Mouse (Mus musculus) heart, postnatal 0 days (tissue): ENCODE measurements around the gene Olfr1502. TPM values are rescaled to one million over a fixed set of nuclear protein-coding genes. Genes with fewer than 3 reads are reported as not detected.
"Not testable (repeated sequence)": the region's sequence is repeated elsewhere in the genome, so short reads cannot be mapped to it uniquely, and the experiment has no call there.

Experiments used
- ATAC-seq: fragments of 200-750 bp; cut with Nextera tagmentation; 2 replicates; pipeline ENCODE4 v1.8.0; 2017; ENCODE audit warnings: low read depth, moderate number of reproducible peaks, moderate library complexity; ENCODE audit not compliant: insufficient read depth
- DNase-seq: peaks from one replicate; pipeline ENCODE4 v3.0.0-alpha.2; 2016; ENCODE audit warnings: low spot score
- H3K27ac ChIP-seq: fragments of 300-500 bp; sonication (generic); 2 replicates; pipeline ENCODE4 v1.5.1; 2014; ENCODE audit warnings: low read depth, mild to moderate bottlenecking
- H3K27me3 ChIP-seq: fragments of 300-500 bp; sonication (generic); 2 replicates; pipeline ENCODE4 v1.6.1; 2014; ENCODE audit warnings: low read length, mixed read lengths; ENCODE audit not compliant: control insufficient read depth, insufficient read depth
- H3K36me3 ChIP-seq: fragments of 300-500 bp; sonication (generic); replicated peaks from 2 replicates; pipeline ENCODE4 v1.6.1; 2014; ENCODE audit warnings: low read length, mixed read lengths; ENCODE audit not compliant: control insufficient read depth, insufficient read depth
- H3K4me1 ChIP-seq: fragments of 300-500 bp; sonication (generic); 2 replicates; pipeline ENCODE4 v1.6.1; 2014; ENCODE audit warnings: antibody characterized with exemption; ENCODE audit not compliant: control insufficient read depth, insufficient read depth
- H3K4me2 ChIP-seq: fragments of 300-500 bp; sonication (generic); 2 replicates; pipeline ENCODE4 v1.6.1; 2014; ENCODE audit warnings: low read depth, mild to moderate bottlenecking, low read length, moderate library complexity
- H3K4me3 ChIP-seq: fragments of 300-500 bp; sonication (generic); 2 replicates; pipeline ENCODE4 v1.5.1; 2014; ENCODE audit warnings: low read depth, low read length
- H3K9ac ChIP-seq: fragments of 300-500 bp; sonication (generic); replicated peaks from 2 replicates; pipeline ENCODE4 v1.6.1; 2014; ENCODE audit warnings: low read depth, low read length, mixed read lengths
- H3K9me3 ChIP-seq: fragments of 300-500 bp; sonication (generic); replicated peaks from 2 replicates; pipeline ENCODE4 v1.6.1; 2016; ENCODE audit warnings: low read length; ENCODE audit not compliant: control insufficient read depth
- CTCF ChIP-seq: IDR thresholded peaks from 2 replicates; pipeline ENCODE4 v1.5.1; 2016; ENCODE audit warnings: antibody characterized with exemption, control low read depth, low read depth
- EP300 ChIP-seq: IDR thresholded peaks from 2 replicates; pipeline ENCODE4 v1.6.1; 2016; ENCODE audit warnings: antibody characterized with exemption, low read depth
- WGBS: fragments of 180-500 bp; shearing (Covaris S2); extraction: QIAGEN DNeasy Blood & Tissue Kit; methylation state at CpG from one replicate; pipeline ENCODE4 v1.1.7; 2014; 5-methylcytosine and 5-hydroxymethylcytosine counted together
- polyA plus RNA-seq: library from polyadenylated mRNA; unstranded; fragments of >200 nt; fragmentation: Nextera tagmentation; extraction: Ambion mirVana; gene quantifications from 2 replicates; pipeline ENCODE4 v1.2.1, GENCODE M21; 2015
- total RNA-seq: library from RNA; depleted of rRNA; stranded (reverse); fragments of >200 nt; gene quantifications from 2 replicates; pipeline ENCODE4 v1.2.3, GENCODE M21; 2014; ENCODE audit warnings: low replicate concordance; rRNA removed

Gene Olfr1502
- total and polyA plus RNA-seq, 2 experiments from 2014 or later, result not detected

DNA sequence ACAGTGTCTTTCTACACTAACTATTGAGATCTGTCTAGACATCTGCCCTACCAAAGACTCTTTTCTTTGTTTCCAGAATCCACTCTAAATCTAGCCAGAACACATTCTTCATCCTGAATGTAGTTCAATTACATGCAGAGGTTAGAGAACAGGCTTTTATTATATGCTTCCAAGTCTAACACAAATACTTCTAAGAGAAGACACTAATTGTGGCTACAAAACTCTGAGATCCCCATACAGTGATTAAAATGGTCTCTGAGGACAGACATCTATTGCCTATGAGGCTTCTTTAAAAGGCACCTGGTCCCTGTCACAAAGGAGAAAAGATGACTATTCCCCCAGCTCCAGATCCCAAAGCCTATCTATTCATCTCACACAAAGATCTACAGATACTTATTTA is 31.2 kb upstream of the Olfr1502 start, which contains the start of gene Olfr1500:
Gene Olfr1500 (minus strand): TSS at position 101 of the 400 bp plus-strand sequence.
- DNase-seq (no peak), ATAC-seq (no peak)
- no peak within 1 kb of the TSS for H3K27ac ChIP-seq
- no peak within 1 kb of the TSS for H3K4me3 ChIP-seq
- no peaks in the 10 kb centered on the region for H3K27me3 ChIP-seq
- no peak within 1 kb of the TSS for H3K4me2 ChIP-seq
- no peaks in the 10 kb centered on the region for H3K9me3 ChIP-seq
- H3K36me3 ChIP-seq, result no peaks in the 10 kb centered on the region
- TF ChIP-seq CTCF (no peak), EP300 (no peak)
- H3K9ac ChIP-seq, result no peak within 1 kb of the TSS
- H3K4me1 ChIP-seq, result no peaks in the 10 kb centered on the region

DNA sequence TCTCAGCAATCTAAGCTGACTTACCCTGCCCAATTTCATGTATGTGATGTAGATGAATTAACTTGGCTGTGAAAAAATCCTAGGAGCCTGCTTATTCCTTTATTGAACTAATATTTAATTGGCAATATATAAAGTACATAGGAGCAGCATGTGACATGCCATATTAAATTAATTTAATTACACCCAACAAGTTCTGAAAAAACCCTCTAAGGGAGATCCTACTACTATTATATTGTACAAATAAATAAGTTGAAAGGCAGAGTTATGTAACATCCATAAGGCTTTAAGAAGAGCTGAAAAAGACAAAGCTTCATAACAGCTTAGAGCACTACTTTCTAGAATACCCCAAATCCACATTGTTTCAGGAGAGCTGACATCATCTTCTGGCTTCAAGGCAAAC is 11.0 kb upstream of the Olfr1502 start, which contains the start of gene Olfr1501:
Gene Olfr1501 (minus strand): TSS at position 101 of the 400 bp plus-strand sequence.
- H3K4me1 ChIP-seq, result not testable (repeated sequence)

DNA sequence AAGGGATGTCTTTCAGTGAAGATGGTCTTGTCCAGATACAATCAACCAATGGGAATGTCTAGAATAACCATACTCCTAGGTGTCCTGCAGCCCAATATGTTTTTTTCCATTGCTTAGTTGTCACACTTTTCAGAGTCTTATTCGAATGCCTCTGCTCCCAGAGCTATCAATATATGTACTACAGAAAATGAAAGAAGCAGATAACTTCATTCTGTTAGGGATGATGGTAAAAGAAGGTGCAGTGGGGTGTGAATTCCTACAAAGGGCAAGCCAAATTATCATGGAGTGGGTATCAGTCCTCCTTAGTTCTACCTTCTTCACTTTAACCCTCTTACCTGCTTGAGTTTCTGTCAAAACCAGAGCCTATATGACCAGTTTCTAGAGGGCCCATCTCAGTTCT is 36.2 kb downstream of the Olfr1502 start, which contains the start of gene Olfr1504:
Gene Olfr1504 (minus strand): TSS at position 101 of the 400 bp plus-strand sequence.
- Histone ChIP-seq H3K36me3 (no peaks in the 10 kb centered on the region), H3K9me3 (no peaks in the 10 kb centered on the region), H3K9ac (no peak within 1 kb of the TSS), H3K4me3 (no peak within 1 kb of the TSS), H3K27me3 (no peaks in the 10 kb centered on the region), H3K4me2 (no peak within 1 kb of the TSS), H3K27ac (no peak within 1 kb of the TSS), H3K4me1 (no peaks in the 10 kb centered on the region)
- no peak for TF ChIP-seq EP300
- TF ChIP-seq CTCF, result no peak
- ATAC-seq (no peak), DNase-seq (no peak)
- 33% methylated on average over 1 of the region's 1 CpGs for WGBS

More for the DNA sequence above, 11.0 kb upstream of the Olfr1502 start, which contains the start of gene Olfr1501:
- not testable (repeated sequence) for DNase-seq, H3K4me2 ChIP-seq, H3K27me3 ChIP-seq, H3K36me3 ChIP-seq, H3K4me3 ChIP-seq, H3K27ac ChIP-seq, H3K9ac ChIP-seq, ATAC-seq, H3K9me3 ChIP-seq

Other genes with a start within 250 kb of the Olfr1502 start
- not detected in 2 replicates for gene Olfr1487, start 244.4 kb upstream of the Olfr1502 start, total RNA-seq
- not detected in 2 replicates for gene Olfr1487, start 244.4 kb upstream of the Olfr1502 start, polyA plus RNA-seq
- gene Olfr1489, start 230.2 kb upstream of the Olfr1502 start, total RNA-seq, result not detected in 2 replicates
- gene Olfr1489, start 230.2 kb upstream of the Olfr1502 start, polyA plus RNA-seq, result not detected in 2 replicates
- gene Olfr1490, start 210.7 kb upstream of the Olfr1502 start, total RNA-seq, result not detected in 2 replicates
- not detected in 2 replicates for gene Olfr1490, start 210.7 kb upstream of the Olfr1502 start, polyA plus RNA-seq
- not detected in 2 replicates for gene Olfr1491, start 164.5 kb upstream of the Olfr1502 start, total RNA-seq
- gene Olfr1491, start 164.5 kb upstream of the Olfr1502 start, polyA plus RNA-seq, result not detected in 2 replicates
- gene Olfr1493-ps1, start 138.5 kb upstream of the Olfr1502 start, total RNA-seq, result not detected in 2 replicates
- gene Olfr1493-ps1, start 138.5 kb upstream of the Olfr1502 start, polyA plus RNA-seq, result not detected in 2 replicates
- not detected in 2 replicates for gene Olfr1494, start 122.1 kb upstream of the Olfr1502 start, total RNA-seq
- not detected in 2 replicates for gene Olfr1494, start 122.1 kb upstream of the Olfr1502 start, polyA plus RNA-seq
- not detected in 2 replicates for gene Olfr1495, start 97.2 kb upstream of the Olfr1502 start, total RNA-seq
- not detected in 2 replicates for gene Olfr1495, start 97.2 kb upstream of the Olfr1502 start, polyA plus RNA-seq
- gene Olfr1496, start 83.9 kb upstream of the Olfr1502 start, total RNA-seq, result not detected in 2 replicates
- gene Olfr1496, start 83.9 kb upstream of the Olfr1502 start, polyA plus RNA-seq, result not detected in 2 replicates
- gene Olfr1497, start 63.6 kb upstream of the Olfr1502 start, total RNA-seq, result not detected in 2 replicates
- gene Olfr1497, start 63.6 kb upstream of the Olfr1502 start, polyA plus RNA-seq, result not detected in 2 replicates
- gene Olfr1499, start 42.3 kb upstream of the Olfr1502 start, total RNA-seq, result not detected in 2 replicates
- not detected in 2 replicates for gene Olfr1499, start 42.3 kb upstream of the Olfr1502 start, polyA plus RNA-seq
- gene Olfr1500, start 31.3 kb upstream of the Olfr1502 start, total RNA-seq, result not detected in 2 replicates
- not detected in 2 replicates for gene Olfr1500, start 31.3 kb upstream of the Olfr1502 start, polyA plus RNA-seq
- gene Olfr1501, start 11.1 kb upstream of the Olfr1502 start, total RNA-seq, result not detected in 2 replicates
- gene Olfr1501, start 11.1 kb upstream of the Olfr1502 start, polyA plus RNA-seq, result not detected in 2 replicates
- gene Olfr1504, start 36.1 kb downstream of the Olfr1502 start, total RNA-seq, result not detected in 2 replicates
- gene Olfr1504, start 36.1 kb downstream of the Olfr1502 start, polyA plus RNA-seq, result not detected in 2 replicates
- not detected in 2 replicates for gene Olfr1505, start 51.7 kb downstream of the Olfr1502 start, total RNA-seq
- not detected in 2 replicates for gene Olfr1505, start 51.7 kb downstream of the Olfr1502 start, polyA plus RNA-seq